ENCODE assay signal across 20 mouse cellular contexts in the genomic region with DNA sequence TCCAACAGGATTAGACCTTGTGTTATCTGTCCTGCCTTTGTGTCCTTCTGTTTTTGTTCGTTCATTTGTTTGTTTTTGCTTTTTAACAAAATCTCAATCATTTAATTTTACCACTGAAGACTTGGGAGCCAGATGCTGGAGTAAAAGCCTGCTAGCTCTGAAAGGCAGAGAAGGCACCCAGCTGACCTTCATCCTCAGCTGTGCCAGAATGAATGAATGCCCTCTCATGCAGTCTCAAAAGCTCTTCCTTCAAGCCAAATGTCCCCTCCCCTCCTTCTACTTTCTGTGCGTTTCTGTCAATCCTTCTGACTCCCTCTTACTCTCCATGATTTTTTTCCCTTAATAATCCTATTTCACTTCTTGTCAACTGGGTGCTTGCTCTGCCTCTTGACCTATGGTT. TPM values are rescaled to one million over a fixed set of nuclear protein-coding genes. Genes with fewer than 3 reads are reported as not detected.
DNase-seq lines count a peak whose midpoint lies in the region; ATAC-seq lines count a peak whose summit lies in the region.
"Had no signal": no experiment of that assay in that cellular context is flagged by ENCODE, and none has a peak within 500 bp of the region (broad histone marks: within the 10 kb centered on the region; RNA-seq: fewer than 3 reads in every experiment).

No protein-coding gene starts in this region.

- 29% methylated on average over 2 of the region's 2 CpGs for WGBS in forebrain, embryonic 10.5 days
- 26% methylated on average over 2 of the region's 2 CpGs for WGBS in forebrain, embryonic 11.5 days
- 26% methylated on average over 2 of the region's 2 CpGs for WGBS in midbrain, embryonic 10.5 days
- 13% methylated on average over 2 of the region's 2 CpGs for WGBS in midbrain, embryonic 14.5 days
- 12% methylated on average over 2 of the region's 2 CpGs for WGBS in forebrain, embryonic 15.5 days

- no peak overlapping the region for H3K9ac ChIP-seq in forebrain, embryonic 11.5 days (ENCODE audit: low read length)
- no peak overlapping the region for H3K9ac ChIP-seq in midbrain, embryonic 14.5 days (replicated peaks; ENCODE audit: low read length)
- H3K9ac ChIP-seq in forebrain, embryonic 15.5 days (replicated peaks), result no peak overlapping the region
- H3K9ac ChIP-seq: embryonic facial prominence, embryonic 13.5 days; heart, embryonic 12.5 days; intestine, embryonic 15.5 days had no signal

- H3K4me1 ChIP-seq in forebrain, embryonic 10.5 days, result peaks cover 44% of the 10 kb centered on the region
- H3K4me1 ChIP-seq in forebrain, embryonic 11.5 days (replicated peaks; ENCODE audit: control insufficient read depth, insufficient read depth, low read length), result peaks cover 3% of the 10 kb centered on the region; the same call in 1 of the 2 replicates
- H3K4me1 ChIP-seq in midbrain, embryonic 10.5 days, result peaks cover 46% of the 10 kb centered on the region
- peaks cover 4% of the 10 kb centered on the region; the same call in 1 of the 2 replicates for H3K4me1 ChIP-seq in midbrain, embryonic 14.5 days (ENCODE audit: control insufficient read depth, insufficient read depth, low read length)
- H3K4me1 ChIP-seq in forebrain, embryonic 15.5 days, result peaks cover 33% of the 10 kb centered on the region
- H3K4me1 ChIP-seq: intestine, embryonic 15.5 days had no signal

- no peak for DNase-seq in forebrain, embryonic 10.5 days (ENCODE audit: extremely low spot score, low spot score)
- DNase-seq in forebrain, embryonic 11.5 days (ENCODE audit: low spot score), result no peak
- DNase-seq in midbrain, embryonic 10.5 days (ENCODE audit: low spot score), result no peak
- DNase-seq in midbrain, embryonic 14.5 days, result no peak
- peak; percentile 37 for DNase-seq in brain, adult 2 months (ENCODE audit: low read depth, low spot score)
- no peak for DNase-seq in frontal cortex, postnatal 25 days (ENCODE audit: low spot score in 2 of 2)
- DNase-seq in frontal cortex, adult 2 months (ENCODE audit: extremely low spot score in 1 of 2, low spot score in 1 of 2), result no peak
- DNase-seq: adrenal gland, postnatal 10 days; B cell, adult 2 months; cerebellum, adult 18-20 months; cerebellum, adult 9-11 months; cerebellum, postnatal 36 days; gastrocnemius, adult 2 months; gastrocnemius, postnatal 25 days had no signal

- peak overlapping the region; percentile 35; the same call in 1 of the 2 replicates for H3K27ac ChIP-seq in forebrain, embryonic 10.5 days
- no peak overlapping the region for H3K27ac ChIP-seq in forebrain, embryonic 11.5 days (ENCODE audit: low read depth, low read length)
- peak overlapping the region; percentile 33; the same call in 1 of the 2 replicates for H3K27ac ChIP-seq in midbrain, embryonic 10.5 days (replicated peaks)
- no peak overlapping the region for H3K27ac ChIP-seq in midbrain, embryonic 14.5 days (replicated peaks; ENCODE audit: low read depth, low read length)
- H3K27ac ChIP-seq in forebrain, embryonic 15.5 days (replicated peaks), result peak overlapping the region; percentile 19
- H3K27ac ChIP-seq: embryonic facial prominence, embryonic 13.5 days; gastrocnemius, adult 2 months; intestine, embryonic 15.5 days had no signal

- no peaks in the 10 kb centered on the region for H3K36me3 ChIP-seq in forebrain, embryonic 10.5 days (replicated peaks)
- H3K36me3 ChIP-seq in forebrain, embryonic 11.5 days (ENCODE audit: control insufficient read depth, insufficient read depth, low read length), result no peaks in the 10 kb centered on the region
- no peaks in the 10 kb centered on the region for H3K36me3 ChIP-seq in midbrain, embryonic 10.5 days
- H3K36me3 ChIP-seq in midbrain, embryonic 14.5 days (ENCODE audit: control insufficient read depth, insufficient read depth, low read length), result no peaks in the 10 kb centered on the region
- no peaks in the 10 kb centered on the region for H3K36me3 ChIP-seq in forebrain, embryonic 15.5 days
- H3K36me3 ChIP-seq: embryonic facial prominence, embryonic 13.5 days; heart, embryonic 12.5 days; intestine, embryonic 15.5 days had no signal

- no peak for ATAC-seq in forebrain, embryonic 11.5 days (replicated peaks; ENCODE audit: low FRiP score)
- ATAC-seq in midbrain, embryonic 14.5 days (ENCODE audit: low FRiP score, low TSS enrichment), result no peak
- 0 out of 2 replicates have a peak, but pooled peaks have one; percentile 20 for ATAC-seq in forebrain, embryonic 15.5 days (replicated peaks)
- ATAC-seq: CD4-positive, CD25-positive, alpha-beta regulatory T cell, adult 4 months; intestine, embryonic 15.5 days had no signal

- H3K27me3 ChIP-seq in forebrain, embryonic 10.5 days (ENCODE audit: poor library complexity, severe bottlenecking), result no peaks in the 10 kb centered on the region
- no peaks in the 10 kb centered on the region for H3K27me3 ChIP-seq in forebrain, embryonic 11.5 days (ENCODE audit: control insufficient read depth, insufficient read depth, low read length)
- no peaks in the 10 kb centered on the region for H3K27me3 ChIP-seq in midbrain, embryonic 10.5 days (ENCODE audit: low read depth, poor library complexity, severe bottlenecking)
- no peaks in the 10 kb centered on the region for H3K27me3 ChIP-seq in midbrain, embryonic 14.5 days (ENCODE audit: control insufficient read depth, insufficient read depth, low read length)
- H3K27me3 ChIP-seq in forebrain, embryonic 15.5 days, result no peaks in the 10 kb centered on the region
- H3K27me3 ChIP-seq: embryonic facial prominence, embryonic 13.5 days; heart, embryonic 12.5 days; intestine, embryonic 15.5 days had no signal

- H3K4me2 ChIP-seq in forebrain, embryonic 11.5 days (ENCODE audit: low read depth, low read length, severe bottlenecking), result no peak overlapping the region
- no peak overlapping the region for H3K4me2 ChIP-seq in midbrain, embryonic 14.5 days (ENCODE audit: low read length)
- no peak overlapping the region for H3K4me2 ChIP-seq in forebrain, embryonic 15.5 days (replicated peaks)
- H3K4me2 ChIP-seq: embryonic facial prominence, embryonic 13.5 days; heart, embryonic 12.5 days; intestine, embryonic 15.5 days had no signal

- no peaks in the 10 kb centered on the region for H3K9me3 ChIP-seq in forebrain, embryonic 10.5 days
- H3K9me3 ChIP-seq in forebrain, embryonic 11.5 days (ENCODE audit: control insufficient read depth, low read length), result no peaks in the 10 kb centered on the region
- no peaks in the 10 kb centered on the region for H3K9me3 ChIP-seq in midbrain, embryonic 10.5 days (replicated peaks)
- H3K9me3 ChIP-seq in midbrain, embryonic 14.5 days (ENCODE audit: control insufficient read depth, low read length), result no peaks in the 10 kb centered on the region
- no peaks in the 10 kb centered on the region for H3K9me3 ChIP-seq in forebrain, embryonic 15.5 days
- H3K9me3 ChIP-seq: embryonic facial prominence, embryonic 13.5 days; G1E; heart, embryonic 12.5 days; intestine, embryonic 15.5 days had no signal

- H3K4me3 ChIP-seq in forebrain, embryonic 10.5 days, result no peak overlapping the region
- H3K4me3 ChIP-seq in forebrain, embryonic 11.5 days (ENCODE audit: low read depth, low read length), result no peak overlapping the region
- H3K4me3 ChIP-seq in midbrain, embryonic 10.5 days, result no peak overlapping the region
- H3K4me3 ChIP-seq in midbrain, embryonic 14.5 days (replicated peaks; ENCODE audit: low read depth, low read length), result no peak overlapping the region
- H3K4me3 ChIP-seq in forebrain, embryonic 15.5 days, result no peak overlapping the region
- H3K4me3 ChIP-seq: embryonic facial prominence, embryonic 13.5 days; gastrocnemius, adult 2 months; heart, embryonic 12.5 days; intestine, embryonic 15.5 days had no signal

RNA-seq across cellular contexts. Expression of a gene that starts 34.3 kb away (rescaled TPM):
- 4.0 and 5.8 TPM in 2 replicates for polyA plus RNA-seq in forebrain, embryonic 10.5 days (2016; fragmentation: Nextera tagmentation; extraction: Ambion mirVana)
- 3.2 and 6.7 TPM in 2 replicates for polyA plus RNA-seq in forebrain, embryonic 11.5 days (2014; fragmentation: Nextera tagmentation; extraction: Ambion mirVana)
- 4.1 and 4.6 TPM in 2 replicates for polyA plus RNA-seq in midbrain, embryonic 10.5 days (2016; fragmentation: Nextera tagmentation; extraction: Ambion mirVana)
- polyA plus RNA-seq in midbrain, embryonic 14.5 days (2014; fragmentation: Nextera tagmentation; extraction: Ambion mirVana), result 11.8 and 13.7 TPM in 2 replicates
- polyA plus RNA-seq in forebrain, embryonic 15.5 days (2015; fragmentation: Nextera tagmentation; extraction: Ambion mirVana), result 23.2 and 23.6 TPM in 2 replicates
- polyA plus RNA-seq in frontal cortex, adult 2 months (2012; rRNA removed), result 7.6 and 8.4 TPM in 2 replicates
- polyA plus RNA-seq: CD4-positive, CD25-positive, alpha-beta regulatory T cell, adult 4 months; G1E had no signal

RNA-seq across cellular contexts. Expression of a gene that starts 34.8 kb away (rescaled TPM):
- 66.8 and 79.2 TPM in 2 replicates for polyA plus RNA-seq in forebrain, embryonic 10.5 days (2016; fragmentation: Nextera tagmentation; extraction: Ambion mirVana)
- polyA plus RNA-seq in forebrain, embryonic 11.5 days (2014; fragmentation: Nextera tagmentation; extraction: Ambion mirVana), result 61.8 and 71.7 TPM in 2 replicates
- 65.0 and 76.1 TPM in 2 replicates for polyA plus RNA-seq in midbrain, embryonic 10.5 days (2016; fragmentation: Nextera tagmentation; extraction: Ambion mirVana)
- 38.5 and 38.6 TPM in 2 replicates for polyA plus RNA-seq in midbrain, embryonic 14.5 days (2014; fragmentation: Nextera tagmentation; extraction: Ambion mirVana)
- polyA plus RNA-seq in forebrain, embryonic 15.5 days (2015; fragmentation: Nextera tagmentation; extraction: Ambion mirVana), result 64.4 and 68.4 TPM in 2 replicates
- 11.7 and 12.2 TPM in 2 replicates for polyA plus RNA-seq in frontal cortex, adult 2 months (2012; rRNA removed)

Comparison
In these comparisons a context has a peak if more than half of its experiments do, and no peak if none do; other contexts are left out.
1. H3K27ac ChIP-seq: peak in forebrain, embryonic 10.5 days (single experiment), midbrain, embryonic 10.5 days (single experiment) and forebrain, embryonic 15.5 days (single experiment); none in forebrain, embryonic 11.5 days (single experiment) and midbrain, embryonic 14.5 days (single experiment).